Mouse (Mus musculus) cerebellum, adult 2 months (tissue): ENCODE results near the gene Ubtd1.

ENCODE experiments used
- CTCF ChIP-seq: fragments of 200-500 bp; IDR thresholded peaks from 2 replicates; pipeline ENCODE4 v1.5.1; 2011; ENCODE audit warnings: low read depth, mild to moderate bottlenecking, control low read depth, low read length, moderate library complexity, borderline replicate concordance; ENCODE audit not compliant: insufficient read depth
- POLR2A ChIP-seq: fragments of 200-500 bp; IDR thresholded peaks from 2 replicates; pipeline ENCODE4 v1.6.1; 2011; ENCODE audit warnings: low read length, control low read depth, borderline replicate concordance; ENCODE audit not compliant: insufficient read depth

GRCm38 (mm10) chr19:42038310-42038709 is 56.7 kb downstream of the Ubtd1 start:
- TF ChIP-seq CTCF (no peak), POLR2A (no peak)
